Mouse (Mus musculus) forebrain, embryonic 13.5 days (tissue): ENCODE data around the gene Cyp1a1. TPM values are rescaled to one million over a fixed set of nuclear protein-coding genes. Genes with fewer than 3 reads are reported as not detected.
A peak's percentile ranks its signal among the peaks of the same experiment; 100 is the strongest.

Source experiments
- ATAC-seq: fragments of 200-750 bp; cut with Nextera tagmentation; 2 replicates; pipeline ENCODE4 v1.8.0; 2017
- H3K27ac ChIP-seq: fragments of 300-500 bp; sonication (generic); 2 replicates; pipeline ENCODE4 v1.5.1; 2015; ENCODE audit warnings: inconsistent platforms, mild to moderate bottlenecking, moderate library complexity
- H3K27me3 ChIP-seq: fragments of 300-500 bp; sonication (generic); 2 replicates; pipeline ENCODE4 v1.6.1; 2015; ENCODE audit warnings: mild to moderate bottlenecking, inconsistent platforms
- H3K36me3 ChIP-seq: fragments of 300-500 bp; sonication (generic); 2 replicates; pipeline ENCODE4 v1.6.1; 2015; ENCODE audit warnings: mild to moderate bottlenecking, inconsistent platforms; ENCODE audit not compliant: poor library complexity, severe bottlenecking
- H3K4me1 ChIP-seq: fragments of 300-500 bp; sonication (generic); 2 replicates; pipeline ENCODE4 v1.6.1; 2015; ENCODE audit warnings: inconsistent platforms
- H3K4me2 ChIP-seq: fragments of 300-500 bp; sonication (generic); 2 replicates; pipeline ENCODE4 v1.6.1; 2015; ENCODE audit warnings: inconsistent platforms, mild to moderate bottlenecking, moderate library complexity
- H3K4me3 ChIP-seq: fragments of 300-500 bp; sonication (generic); 2 replicates; pipeline ENCODE4 v1.5.1; 2015; ENCODE audit warnings: mild to moderate bottlenecking, inconsistent platforms
- H3K9ac ChIP-seq: fragments of 300-500 bp; sonication (generic); 2 replicates; pipeline ENCODE4 v1.6.1; 2015; ENCODE audit warnings: mild to moderate bottlenecking, inconsistent platforms
- H3K9me3 ChIP-seq: fragments of 300-500 bp; sonication (generic); replicated peaks from 2 replicates; pipeline ENCODE4 v1.6.1; 2016; ENCODE audit warnings: inconsistent platforms
- whole genome bisulfite sequencing: fragments of 180-500 bp; shearing (Covaris S2); methylation state at CpG from one replicate; pipeline ENCODE4 v1.1.7; 2015; 5-methylcytosine and 5-hydroxymethylcytosine counted together
- polyA plus RNA-seq: library from polyadenylated mRNA; unstranded; fragments of >200 nt; fragmentation: Nextera tagmentation; extraction: Ambion mirVana; gene quantifications from 2 replicates; pipeline ENCODE4 v1.2.1, GENCODE M21; 2015

The Cyp1a1 gene
- polyA plus RNA-seq, 1 experiment from 2014 or later, result not detected

DNA sequence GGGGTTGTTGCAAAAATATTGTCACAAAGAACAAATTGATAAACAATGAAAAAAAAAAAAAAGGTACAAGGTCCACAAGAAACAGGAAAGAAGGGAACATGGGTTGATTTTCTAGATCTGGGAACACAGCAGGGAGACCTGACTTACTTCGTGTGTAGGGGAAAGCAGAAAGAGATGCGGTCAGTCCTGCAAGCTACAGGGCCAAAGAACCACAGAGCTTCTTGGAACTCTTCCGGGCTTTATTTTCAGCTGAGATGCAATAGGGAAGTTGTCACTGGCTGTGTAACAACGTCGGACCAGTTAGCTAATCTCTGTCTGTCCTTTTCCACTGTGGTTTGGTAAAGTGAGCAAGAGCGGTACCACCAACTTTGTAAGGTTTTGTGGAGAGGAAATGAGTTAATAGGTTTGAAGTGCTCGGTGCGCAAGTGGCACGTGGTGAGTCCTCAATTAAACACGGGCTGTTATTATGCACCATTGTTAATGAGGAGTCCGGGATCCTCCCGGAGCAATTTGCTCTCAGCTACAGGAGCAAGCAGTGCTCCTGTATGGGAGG, 41.1 kb upstream of the Cyp1a1 start:
- H3K4me1 ChIP-seq, result peaks cover 41% of the 10 kb centered on the region
- no peaks in the 10 kb centered on the region for H3K27me3 ChIP-seq
- WGBS, result 41% methylated on average over 12 of the region's 12 CpGs
- ATAC-seq, result no peak
- peaks cover 8% of the 10 kb centered on the region; the same call in 1 of the 2 replicates for H3K36me3 ChIP-seq
- no peak overlapping the region for H3K9ac ChIP-seq
- no peak overlapping the region for H3K4me3 ChIP-seq
- no peaks in the 10 kb centered on the region for H3K9me3 ChIP-seq
- no peak overlapping the region for H3K27ac ChIP-seq
- no peak overlapping the region for H3K4me2 ChIP-seq

DNA sequence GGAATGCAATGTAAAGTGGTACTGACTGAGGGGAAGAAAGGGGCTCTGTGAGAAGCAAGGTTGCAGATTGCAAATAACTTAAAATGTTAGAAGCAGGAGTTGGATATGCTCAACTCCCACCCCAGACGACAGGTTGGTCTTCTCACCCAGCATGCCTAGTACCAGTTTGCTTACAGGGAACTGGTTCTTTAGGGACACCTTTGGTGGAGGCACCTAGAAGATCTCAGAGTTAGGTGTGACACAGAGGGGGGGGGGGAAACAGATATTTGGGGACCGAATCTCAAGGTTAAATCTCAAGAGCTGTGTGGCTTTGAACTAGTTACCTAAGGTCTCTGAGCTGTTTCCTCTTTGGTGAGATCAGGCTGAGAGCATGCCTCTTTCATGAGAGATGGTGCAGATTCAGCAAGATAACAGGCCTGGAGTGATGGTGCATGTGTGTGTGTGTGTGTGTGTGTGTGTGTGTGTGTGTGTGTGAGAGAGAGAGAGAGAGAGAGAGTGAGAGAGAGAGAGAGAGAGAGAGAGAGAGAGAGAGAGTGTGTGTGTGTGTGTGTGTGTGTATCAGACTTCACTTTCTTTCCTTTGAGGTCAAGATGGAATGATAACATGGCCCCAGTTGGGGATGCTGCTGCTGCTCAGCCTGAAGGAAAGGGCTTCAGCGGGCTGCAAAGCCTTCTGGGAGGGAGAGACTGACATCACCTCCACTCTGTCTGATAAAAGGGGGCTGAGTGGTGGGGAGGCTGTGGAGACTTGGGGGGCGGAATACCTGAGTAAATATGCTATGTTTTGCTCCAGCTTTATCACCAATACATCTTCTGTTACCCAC, 40.2 kb upstream of the Cyp1a1 start:
- no peak for ATAC-seq
- Histone ChIP-seq H3K9ac (no peak overlapping the region), H3K27ac (no peak overlapping the region), H3K9me3 (no peaks in the 10 kb centered on the region), H3K4me3 (no peak overlapping the region), H3K4me2 (no peak overlapping the region), H3K4me1 (peaks cover 33% of the 10 kb centered on the region), H3K27me3 (no peaks in the 10 kb centered on the region), H3K36me3 (no peaks in the 10 kb centered on the region)
- 74% methylated on average over 4 of the region's 4 CpGs for WGBS

DNA sequence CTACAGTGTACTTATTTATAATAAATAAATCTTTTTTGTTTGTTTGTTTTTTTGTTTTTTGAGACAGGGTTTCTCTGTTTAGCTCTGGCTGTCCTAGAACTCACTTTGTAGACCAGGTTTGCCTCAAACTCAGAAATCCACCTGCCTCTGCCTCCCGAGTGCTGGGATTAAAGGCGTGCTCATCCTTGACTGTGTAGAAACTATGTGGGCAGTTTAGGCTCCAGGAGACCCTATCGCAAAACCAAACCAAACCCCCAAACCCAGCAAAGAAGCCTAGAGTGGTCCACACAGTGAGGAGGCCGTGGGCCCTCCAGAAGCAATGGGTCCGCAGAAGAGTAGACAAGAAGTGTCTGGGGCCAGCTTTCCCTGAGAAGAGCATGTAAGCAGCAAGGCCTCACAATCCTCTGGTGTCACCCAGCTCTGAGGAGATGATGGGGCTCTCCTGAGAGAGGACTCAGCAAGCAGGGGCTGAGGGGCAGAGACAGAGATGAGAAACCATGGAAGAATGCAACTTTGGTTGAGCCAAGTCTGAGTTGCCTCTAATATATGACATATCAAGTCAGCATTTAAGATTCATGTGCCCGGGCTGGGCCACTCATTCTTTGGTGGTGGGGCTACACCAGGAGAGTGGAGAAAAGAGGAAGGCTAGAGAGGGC, 37.5 kb upstream of the Cyp1a1 start:
- Histone ChIP-seq H3K27ac (no peak overlapping the region), H3K4me3 (no peak overlapping the region), H3K27me3 (0 out of 2 replicates have a peak, but pooled peaks cover 8% of the 10 kb centered on the region), H3K4me2 (no peak overlapping the region), H3K4me1 (peaks cover 22% of the 10 kb centered on the region), H3K9me3 (no peaks in the 10 kb centered on the region), H3K36me3 (no peaks in the 10 kb centered on the region), H3K9ac (no peak overlapping the region)
- ATAC-seq, result no peak
- WGBS, result 92% methylated on average over 6 of the region's 6 CpGs

DNA sequence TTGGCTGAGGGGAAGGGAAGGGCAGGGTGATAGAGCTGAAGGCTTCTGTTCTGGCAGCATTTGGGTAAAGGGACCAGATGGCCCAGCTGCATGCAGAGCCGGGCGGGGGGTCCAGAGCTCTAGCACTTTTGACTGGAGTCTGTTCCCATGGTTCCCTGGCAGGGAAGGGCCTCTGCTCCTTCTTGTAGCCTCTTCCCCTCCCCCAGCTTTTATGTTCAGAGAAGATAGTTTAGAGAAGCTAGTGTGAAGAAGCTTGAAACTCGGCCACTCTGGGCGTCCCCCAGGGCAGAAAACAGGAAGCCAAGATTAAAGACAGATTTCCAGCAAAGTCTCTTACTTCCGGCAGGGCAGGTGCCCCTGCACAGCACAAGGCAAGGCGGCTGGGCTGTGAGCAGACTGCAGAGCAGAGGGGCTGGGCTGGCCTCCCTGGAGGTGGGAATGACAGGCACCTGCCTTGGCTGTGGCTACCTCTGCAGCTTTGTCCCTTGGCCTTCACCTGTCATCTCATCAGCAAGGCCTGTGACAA, 36.9 kb upstream of the Cyp1a1 start:
- no peak for ATAC-seq
- 45% methylated on average over 6 of the region's 6 CpGs for WGBS
- H3K27ac ChIP-seq, result no peak overlapping the region

DNA sequence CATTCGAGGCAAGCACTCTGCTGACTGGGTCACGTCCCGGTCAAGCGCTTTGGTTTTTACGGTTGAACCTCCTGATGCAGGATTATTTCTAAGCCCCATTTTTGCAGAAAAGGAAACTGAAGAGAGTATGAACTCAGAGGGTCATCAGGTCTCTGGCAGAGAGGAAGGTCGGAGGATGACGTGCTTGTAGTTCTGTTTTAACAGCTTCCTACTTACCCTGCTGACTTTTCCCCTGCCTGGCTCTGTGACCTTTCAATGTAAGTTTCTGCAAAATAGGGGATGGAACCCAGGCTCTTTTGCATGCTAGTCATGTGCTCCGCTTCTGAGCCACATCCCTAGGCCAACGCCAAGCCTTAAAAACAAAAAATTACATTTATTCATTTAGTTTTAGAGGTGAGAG, 35.4 kb upstream of the Cyp1a1 start:
- Histone ChIP-seq H3K27me3 (0 out of 2 replicates have a peak, but pooled peaks cover 8% of the 10 kb centered on the region), H3K4me2 (no peak overlapping the region), H3K4me3 (no peak overlapping the region), H3K9me3 (no peaks in the 10 kb centered on the region), H3K9ac (no peak overlapping the region), H3K36me3 (no peaks in the 10 kb centered on the region), H3K4me1 (peaks cover 23% of the 10 kb centered on the region), H3K27ac (no peak overlapping the region)
- WGBS, result 66% methylated on average over 9 of the region's 9 CpGs
- no peak for ATAC-seq

More for the DNA sequence above, 36.9 kb upstream of the Cyp1a1 start:
- Histone ChIP-seq H3K9me3 (no peaks in the 10 kb centered on the region), H3K4me3 (no peak overlapping the region), H3K4me2 (no peak overlapping the region), H3K4me1 (peaks cover 20% of the 10 kb centered on the region), H3K36me3 (no peaks in the 10 kb centered on the region), H3K27me3 (0 out of 2 replicates have a peak, but pooled peaks cover 8% of the 10 kb centered on the region), H3K9ac (no peak overlapping the region)

DNA sequence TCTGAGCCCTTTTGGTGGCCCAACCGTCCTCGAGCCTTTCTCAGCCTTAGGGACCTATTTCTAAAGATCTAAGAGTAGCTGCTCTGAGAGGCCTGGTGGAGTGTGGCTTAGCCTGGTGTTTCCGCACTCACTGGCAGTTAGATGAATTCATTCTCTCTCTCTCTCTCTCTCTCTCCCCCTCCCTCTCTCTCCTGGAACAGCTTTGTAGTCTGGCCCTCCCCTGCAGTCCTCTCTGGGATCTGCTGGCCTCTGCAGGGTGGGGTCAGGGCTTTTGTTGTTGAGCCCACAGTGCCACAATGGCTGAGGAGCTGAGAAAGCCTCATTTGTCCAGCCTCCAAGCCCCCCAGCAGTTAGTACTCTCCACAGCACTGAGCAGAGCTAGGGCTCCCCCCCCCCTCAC, 34.9 kb upstream of the Cyp1a1 start:
- no peak overlapping the region; the same call in 1 of the 2 replicates for H3K9ac ChIP-seq
- ATAC-seq, result no peak
- 15% methylated on average over 3 of the region's 3 CpGs for WGBS
- no peak overlapping the region for H3K27ac ChIP-seq
- no peak overlapping the region for H3K4me3 ChIP-seq
- H3K9me3 ChIP-seq, result no peaks in the 10 kb centered on the region
- no peak overlapping the region for H3K4me2 ChIP-seq
- H3K4me1 ChIP-seq, result peaks cover 23% of the 10 kb centered on the region
- H3K36me3 ChIP-seq, result no peaks in the 10 kb centered on the region
- H3K27me3 ChIP-seq, result 0 out of 2 replicates have a peak, but pooled peaks cover 8% of the 10 kb centered on the region

DNA sequence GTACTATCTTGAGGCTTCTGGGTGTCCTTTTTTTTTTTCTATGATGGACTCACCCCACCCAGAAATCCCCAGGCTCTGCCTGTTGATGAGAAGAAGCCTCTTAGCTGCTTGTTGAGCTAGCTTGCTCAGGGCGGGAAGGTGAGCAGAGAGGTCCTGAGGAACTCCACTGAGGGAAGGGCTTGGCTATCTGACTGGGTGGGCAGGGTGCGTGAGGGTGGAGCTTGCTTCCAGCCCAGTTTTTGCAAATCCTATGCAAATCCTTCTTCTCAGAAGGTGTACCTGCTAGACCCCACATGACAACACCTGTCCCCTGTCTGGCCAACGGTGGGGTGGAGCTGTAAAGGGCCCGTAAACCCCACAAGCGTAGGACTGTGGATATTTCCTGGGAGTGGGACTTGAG, 34.4 kb upstream of the Cyp1a1 start, which contains the start of gene Csk:
Gene Csk, minus strand, starts transcription at position 349 of the 400 bp plus-strand sequence.
- no peak within 1 kb of the TSS; the same call in 1 of the 2 replicates for H3K9ac ChIP-seq
- H3K27me3 ChIP-seq, result 0 out of 2 replicates have a peak, but pooled peaks cover 8% of the 10 kb centered on the region
- ATAC-seq, result no peak
- H3K36me3 ChIP-seq, result no peaks in the 10 kb centered on the region
- H3K9me3 ChIP-seq, result no peaks in the 10 kb centered on the region
- H3K27ac ChIP-seq, result no peak within 1 kb of the TSS
- H3K4me3 ChIP-seq, result no peak within 1 kb of the TSS
- H3K4me2 ChIP-seq, result no peak within 1 kb of the TSS
- 38% methylated on average over 5 of the region's 5 CpGs for WGBS
- H3K4me1 ChIP-seq, result peaks cover 23% of the 10 kb centered on the region

DNA sequence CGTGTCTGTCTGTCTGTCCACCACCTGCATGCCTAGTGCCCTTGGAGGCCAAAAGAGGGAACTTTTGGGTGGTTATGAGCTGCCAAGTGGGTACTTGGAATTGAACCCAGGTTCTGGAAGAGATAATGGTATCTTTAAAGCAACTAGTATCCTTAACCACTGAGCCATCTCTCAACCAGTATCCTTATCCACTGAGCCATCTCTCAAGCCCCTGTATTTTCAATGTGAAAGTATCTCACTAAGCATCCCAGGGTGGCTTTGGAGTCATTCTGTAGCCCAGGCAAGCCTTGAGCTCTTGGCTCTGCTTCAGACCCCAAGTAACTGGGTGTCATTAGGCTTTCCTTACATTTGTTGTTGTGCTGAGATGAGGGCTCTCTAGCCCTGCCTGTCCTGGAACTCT, 32.8 kb upstream of the Cyp1a1 start:
- Histone ChIP-seq H3K9me3 (no peaks in the 10 kb centered on the region), H3K36me3 (no peaks in the 10 kb centered on the region), H3K4me3 (no peak overlapping the region), H3K4me1 (peaks cover 23% of the 10 kb centered on the region), H3K27ac (no peak overlapping the region), H3K9ac (peak overlapping the region; percentile 26; the same call in 1 of the 2 replicates), H3K27me3 (0 out of 2 replicates have a peak, but pooled peaks cover 8% of the 10 kb centered on the region), H3K4me2 (no peak overlapping the region)
- ATAC-seq, result no peak
- WGBS, result 96% methylated on average over 1 of the region's 1 CpGs

DNA sequence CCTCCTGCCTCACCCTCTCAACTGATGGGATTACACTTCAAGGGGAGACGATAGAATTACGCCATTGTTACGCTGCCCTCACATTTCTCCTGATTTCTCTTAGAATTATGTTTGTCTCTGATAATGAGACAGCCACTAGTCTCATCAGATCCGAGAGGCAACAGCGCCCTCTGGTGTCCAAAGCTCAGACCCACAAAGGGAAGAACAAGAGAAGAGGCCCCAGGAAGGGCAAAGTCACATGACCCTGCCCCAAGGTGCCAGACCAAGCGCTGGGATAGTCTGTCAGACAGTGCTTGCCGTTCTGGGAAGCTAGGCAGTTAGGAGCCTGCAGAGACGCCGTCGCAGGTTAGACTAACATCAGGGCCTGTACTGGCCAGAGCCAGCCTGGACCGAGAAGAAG, 32.0 kb upstream of the Cyp1a1 start:
- Histone ChIP-seq H3K4me1 (peaks cover 17% of the 10 kb centered on the region), H3K36me3 (no peaks in the 10 kb centered on the region), H3K4me3 (no peak overlapping the region), H3K9ac (peak overlapping the region; percentile 35), H3K4me2 (peak overlapping the region; percentile 48), H3K27me3 (0 out of 2 replicates have a peak, but pooled peaks cover 8% of the 10 kb centered on the region), H3K27ac (no peak overlapping the region), H3K9me3 (no peaks in the 10 kb centered on the region)
- WGBS, result 3% methylated on average over 11 of the region's 11 CpGs
- ATAC-seq, result peak; percentile 86

DNA sequence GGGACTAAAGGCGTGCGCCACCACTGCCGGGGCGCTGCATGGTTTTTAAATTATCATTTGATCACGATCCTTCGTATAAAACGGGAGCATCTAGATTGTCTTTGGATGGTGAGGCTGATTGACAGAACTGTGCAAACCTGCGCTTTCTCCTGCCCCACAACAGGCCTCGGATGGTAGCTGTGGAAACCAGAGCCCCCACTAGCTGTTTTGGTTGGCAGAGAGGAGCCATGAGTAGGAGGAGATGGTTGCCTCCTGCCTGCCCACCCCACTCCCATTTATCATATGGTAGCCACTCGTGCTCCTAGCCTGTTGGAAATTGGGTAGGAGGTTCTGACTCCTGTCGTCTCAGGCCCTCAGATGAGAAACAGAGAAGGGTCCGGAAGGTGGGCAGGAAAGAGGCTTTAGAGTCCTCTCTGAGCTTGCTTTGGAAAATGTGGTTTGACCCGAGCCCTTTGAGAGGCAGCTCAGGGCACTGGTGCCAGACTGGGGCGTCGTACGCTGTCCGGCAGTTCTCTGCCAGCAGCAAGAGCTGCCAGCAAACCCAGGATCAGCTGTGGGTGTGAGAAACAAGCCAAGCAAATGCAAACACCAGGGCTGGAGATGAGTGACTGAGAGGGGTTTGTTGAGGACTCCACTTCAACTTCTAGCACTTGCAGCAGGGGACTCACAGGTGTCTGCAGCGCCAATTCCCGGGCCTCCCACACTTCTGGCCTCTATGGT, 30.9 kb upstream of the Cyp1a1 start:
- no peaks in the 10 kb centered on the region for H3K9me3 ChIP-seq
- H3K4me1 ChIP-seq, result peaks cover 14% of the 10 kb centered on the region
- no peak overlapping the region for H3K4me2 ChIP-seq
- no peak overlapping the region for H3K4me3 ChIP-seq
- H3K27ac ChIP-seq, result no peak overlapping the region
- 91% methylated on average over 19 of the region's 19 CpGs for WGBS
- ATAC-seq, result no peak
- no peaks in the 10 kb centered on the region for H3K36me3 ChIP-seq
- H3K9ac ChIP-seq, result no peak overlapping the region
- 0 out of 2 replicates have a peak, but pooled peaks cover 8% of the 10 kb centered on the region for H3K27me3 ChIP-seq

DNA sequence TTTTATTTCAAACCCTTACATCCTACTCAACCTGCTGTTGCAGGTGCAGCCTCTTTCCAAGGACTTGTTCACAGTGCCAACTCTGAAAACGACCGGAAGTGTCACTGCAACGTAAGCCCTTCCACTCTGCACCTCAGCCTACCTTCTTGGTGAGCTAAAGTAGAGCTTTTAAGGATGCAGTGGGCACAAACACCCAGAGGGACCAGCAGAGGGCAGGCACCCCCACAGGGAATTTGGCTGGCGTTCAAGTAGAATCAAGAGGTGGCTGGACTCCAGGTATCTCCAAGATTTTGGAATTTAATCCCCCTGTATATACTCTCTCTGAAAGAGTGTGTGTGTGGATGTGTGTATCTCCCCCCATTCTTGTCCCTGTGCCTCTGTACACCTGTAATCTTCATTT, 29.9 kb upstream of the Cyp1a1 start:
- no peaks in the 10 kb centered on the region for H3K9me3 ChIP-seq
- 0 out of 2 replicates have a peak, but pooled peaks cover 8% of the 10 kb centered on the region for H3K27me3 ChIP-seq
- ATAC-seq, result no peak
- no peak overlapping the region for H3K4me2 ChIP-seq
- H3K27ac ChIP-seq, result no peak overlapping the region
- no peak overlapping the region for H3K9ac ChIP-seq
- peaks cover 11% of the 10 kb centered on the region for H3K4me1 ChIP-seq
- H3K36me3 ChIP-seq, result no peaks in the 10 kb centered on the region
- WGBS, result 59% methylated on average over 4 of the region's 4 CpGs
- H3K4me3 ChIP-seq, result no peak overlapping the region
